Comparison of ENCODE assay signal across 23 mouse cellular contexts in genomic region chr5:106366006-106366405, GRCm38 (mm10).
DNase-seq lines count a peak whose midpoint lies in the region; ATAC-seq and TF ChIP-seq lines count a peak whose summit lies in the region.
"Had no signal": no experiment of that assay in that cellular context is flagged by ENCODE, and none has a peak within 500 bp of the region (broad histone marks: within the 10 kb centered on the region; RNA-seq: fewer than 3 reads in every experiment).

No protein-coding gene starts in this region.

- H3K9me3 ChIP-seq in hindbrain, embryonic 12.5 days (replicated peaks), result 0 out of 2 replicates have a peak, but pooled peaks cover 2% of the 10 kb centered on the region
- H3K9me3 ChIP-seq in hindbrain, embryonic 13.5 days, result no peaks in the 10 kb centered on the region
- no peaks in the 10 kb centered on the region for H3K9me3 ChIP-seq in lung, embryonic 15.5 days
- H3K9me3 ChIP-seq: embryonic facial prominence, embryonic 15.5 days; hindbrain, embryonic 15.5 days; liver, embryonic 15.5 days; neural tube, embryonic 12.5 days had no signal

- TF ChIP-seq POLR2A in lung, adult 2 months (IDR thresholded peaks at IDR 0.05; ENCODE audit: borderline replicate concordance, extremely low read depth, low read depth, low read length), result no peak

- H3K9ac ChIP-seq in hindbrain, embryonic 12.5 days, result no peak overlapping the region
- H3K9ac ChIP-seq in hindbrain, embryonic 13.5 days, result no peak overlapping the region
- no peak overlapping the region for H3K9ac ChIP-seq in lung, embryonic 15.5 days
- H3K9ac ChIP-seq: embryonic facial prominence, embryonic 15.5 days; forebrain, postnatal 0 days; hindbrain, embryonic 15.5 days; liver, embryonic 15.5 days; neural tube, embryonic 12.5 days had no signal

- peaks cover 3% of the 10 kb centered on the region; the same call in 1 of the 2 replicates for H3K4me1 ChIP-seq in hindbrain, embryonic 12.5 days
- peaks cover 6% of the 10 kb centered on the region; the same call in 1 of the 2 replicates for H3K4me1 ChIP-seq in hindbrain, embryonic 13.5 days (replicated peaks)
- H3K4me1 ChIP-seq in lung, embryonic 15.5 days, result no peaks in the 10 kb centered on the region
- no peaks in the 10 kb centered on the region for H3K4me1 ChIP-seq in lung, adult 2 months (ENCODE audit: control insufficient read depth, insufficient read depth, low read length)
- H3K4me1 ChIP-seq: embryonic facial prominence, embryonic 15.5 days; hindbrain, embryonic 15.5 days; liver, embryonic 15.5 days had no signal

- H3K4me3 ChIP-seq in hindbrain, embryonic 12.5 days, result no peak overlapping the region
- H3K4me3 ChIP-seq in hindbrain, embryonic 13.5 days, result no peak overlapping the region
- no peak overlapping the region for H3K4me3 ChIP-seq in lung, embryonic 15.5 days
- no peak overlapping the region for H3K4me3 ChIP-seq in lung, adult 2 months (replicated peaks; ENCODE audit: extremely low read depth, low read depth, low read length)
- H3K4me3 ChIP-seq: embryonic facial prominence, embryonic 15.5 days; forebrain, embryonic 10.5 days; hindbrain, embryonic 15.5 days; liver, embryonic 15.5 days; neural tube, embryonic 12.5 days had no signal

- no peak for TF ChIP-seq CTCF in lung, adult 2 months (IDR thresholded peaks at IDR 0.05; ENCODE audit: insufficient read depth, low read length)

- no peak overlapping the region for H3K27ac ChIP-seq in hindbrain, embryonic 12.5 days
- H3K27ac ChIP-seq in hindbrain, embryonic 13.5 days, result no peak overlapping the region
- H3K27ac ChIP-seq in lung, embryonic 15.5 days, result no peak overlapping the region
- H3K27ac ChIP-seq: embryonic facial prominence, embryonic 15.5 days; forebrain, embryonic 10.5 days; hindbrain, embryonic 15.5 days; liver, embryonic 15.5 days; neural tube, embryonic 12.5 days had no signal

- H3K36me3 ChIP-seq in hindbrain, embryonic 12.5 days, result no peaks in the 10 kb centered on the region
- H3K36me3 ChIP-seq in hindbrain, embryonic 13.5 days, result no peaks in the 10 kb centered on the region
- H3K36me3 ChIP-seq in lung, embryonic 15.5 days, result no peaks in the 10 kb centered on the region
- H3K36me3 ChIP-seq: embryonic facial prominence, embryonic 15.5 days; forebrain, embryonic 10.5 days; hindbrain, embryonic 15.5 days; liver, embryonic 15.5 days; neural tube, embryonic 12.5 days had no signal

- WGBS in hindbrain, embryonic 12.5 days, result 84% methylated on average over 7 of the region's 7 CpGs
- WGBS in hindbrain, embryonic 13.5 days, result 82% methylated on average over 7 of the region's 7 CpGs
- 68% methylated on average over 7 of the region's 7 CpGs for WGBS in lung, embryonic 15.5 days
- 64% methylated on average over 7 of the region's 7 CpGs for WGBS in lung, adult 2 months

- 0 out of 2 replicates have a peak, but pooled peaks have one; percentile 38 for ATAC-seq in hindbrain, embryonic 12.5 days (ENCODE audit: low FRiP score)
- ATAC-seq in hindbrain, embryonic 13.5 days (ENCODE audit: low FRiP score), result no peak
- ATAC-seq in lung, embryonic 15.5 days (ENCODE audit: borderline replicate concordance, extremely low read depth, low FRiP score, low TSS enrichment), result 0 out of 2 replicates have a peak, but pooled peaks have one; percentile 8
- ATAC-seq: forebrain, postnatal 0 days; intestine, postnatal 0 days; Patski had no signal

- H3K27me3 ChIP-seq in hindbrain, embryonic 12.5 days, result peaks cover 5% of the 10 kb centered on the region; the same call in 1 of the 2 replicates
- H3K27me3 ChIP-seq in hindbrain, embryonic 13.5 days, result no peaks in the 10 kb centered on the region
- H3K27me3 ChIP-seq in lung, embryonic 15.5 days, result no peaks in the 10 kb centered on the region
- H3K27me3 ChIP-seq: embryonic facial prominence, embryonic 15.5 days; hindbrain, embryonic 15.5 days; liver, embryonic 15.5 days; neural tube, embryonic 12.5 days had no signal

- H3K4me2 ChIP-seq in hindbrain, embryonic 12.5 days (replicated peaks), result no peak overlapping the region
- no peak overlapping the region for H3K4me2 ChIP-seq in hindbrain, embryonic 13.5 days
- no peak overlapping the region for H3K4me2 ChIP-seq in lung, embryonic 15.5 days
- H3K4me2 ChIP-seq: embryonic facial prominence, embryonic 15.5 days; hindbrain, embryonic 15.5 days; liver, embryonic 15.5 days; neural tube, embryonic 12.5 days had no signal

- DNase-seq in lung, adult 2 months, result no peak
- peak; percentile 10 for DNase-seq in thymus, postnatal 4 days
- DNase-seq in thymus, postnatal 0 days (ENCODE audit: low spot score), result no peak
- DNase-seq in testis, postnatal 10 days (ENCODE audit: low spot score), result peak; percentile 55
- DNase-seq in left cerebral cortex, adult 8-10 months (ENCODE audit: low spot score in 2 of 2), result no peak
- DNase-seq: adrenal gland, postnatal 25 days; cerebellum, adult 11-12 months; cerebellum, postnatal 36 days; forebrain, postnatal 0 days; gastrocnemius, postnatal 36 days; kidney, postnatal 10 days; lung, postnatal 14 days; thymus, postnatal 25 days had no signal

Comparison
In these comparisons a context has a peak if more than half of its experiments do, and no peak if none do; other contexts are left out.
1. DNase-seq: peak in thymus, postnatal 4 days (single experiment) and testis, postnatal 10 days (single experiment); none in lung, adult 2 months (single experiment), thymus, postnatal 0 days (single experiment) and left cerebral cortex, adult 8-10 months (0 of 2).